Mouse (Mus musculus) CD8-positive naive resting alpha-beta T cell, adult 2 months (primary cell): ENCODE results near the gene Fxr2.
A peak's percentile ranks its signal among the peaks of the same experiment; 100 is the strongest.
"Not testable (repeated sequence)": the region's sequence is repeated elsewhere in the genome, so short reads cannot be mapped to it uniquely, and the experiment has no call there.

ENCODE experiments used
- DNase-seq, 2 experiments: peaks; one replicate each; pipeline ENCODE4 v3.0.0; 2022; ENCODE audit warnings: low read depth in 2 of 2, low spot score in 2 of 2

The Fxr2 gene

GRCm38 (mm10) chr11:69609416-69609815 is 23.4 kb upstream of the Fxr2 start:
- DNase-seq: no peak

GRCm38 (mm10) chr11:69610899-69611298 is 21.9 kb upstream of the Fxr2 start:
- DNase-seq: no peak

GRCm38 (mm10) chr11:69613553-69614256 is 19.1 kb upstream of the Fxr2 start:
- peak in 1 of 2 experiments; percentile 41 for DNase-seq

GRCm38 (mm10) chr11:69614257-69614588 is 18.6 kb upstream of the Fxr2 start:
- not testable (repeated sequence) for DNase-seq

- DNase-seq: no peak
Observed at GRCm38 (mm10) chr11:69616781-69617180, 16.0 kb upstream of the Fxr2 start.

GRCm38 (mm10) chr11:69617805-69618204 is 15.0 kb upstream of the Fxr2 start, which contains the start of gene Shbg:
Shbg (minus strand) TSS chr11:69617905.
- DNase-seq: no peak

- DNase-seq: no peak
Observed at GRCm38 (mm10) chr11:69620394-69621081, 12.3 kb upstream of the Fxr2 start.

- no peak for DNase-seq
Observed at GRCm38 (mm10) chr11:69621571-69622268, 11.1 kb upstream of the Fxr2 start, which contains the start of gene Sat2. Sat2 (plus strand) TSS chr11:69622024.

GRCm38 (mm10) chr11:69622406-69622805 is 10.4 kb upstream of the Fxr2 start:
- no peak for DNase-seq

- DNase-seq: no peak
Observed at GRCm38 (mm10) chr11:69623006-69623405, 9.8 kb upstream of the Fxr2 start.

GRCm38 (mm10) chr11:69624339-69624738 is 8.5 kb upstream of the Fxr2 start:
- not testable (repeated sequence) for DNase-seq

GRCm38 (mm10) chr11:69628286-69628685 is 4.5 kb upstream of the Fxr2 start:
- DNase-seq: peak; percentile 65 to 79

GRCm38 (mm10) chr11:69629802-69630201 is 3.0 kb upstream of the Fxr2 start:
- peak in 1 of 2 experiments; percentile 11 for DNase-seq

- DNase-seq: no peak
Observed at GRCm38 (mm10) chr11:69633128-69633866, 507 bp downstream of the Fxr2 start.

GRCm38 (mm10) chr11:69635471-69635870 is 2.7 kb downstream of the Fxr2 start:
- DNase-seq: no peak

GRCm38 (mm10) chr11:69645860-69646259 is 13.1 kb downstream of the Fxr2 start:
- DNase-seq: no peak

GRCm38 (mm10) chr11:69653399-69653798 is 20.6 kb downstream of the Fxr2 start:
- no peak for DNase-seq

GRCm38 (mm10) chr11:69654760-69655159 is 22.0 kb downstream of the Fxr2 start:
- no peak for DNase-seq

- no peak for DNase-seq
Observed at GRCm38 (mm10) chr11:69655264-69656064, 22.7 kb downstream of the Fxr2 start, which contains the start of gene Sox15. Sox15 (plus strand) TSS chr11:69655314.

GRCm38 (mm10) chr11:69656065-69656455 is 23.3 kb downstream of the Fxr2 start:
- DNase-seq: no peak
